Mouse (Mus musculus): ENCODE results near the gene Rap2a. TPM values are rescaled to one million over a fixed set of nuclear protein-coding genes. Genes with fewer than 3 reads are reported as not detected.
A peak's percentile ranks its signal among the peaks of the same experiment; 100 is the strongest.

Rap2a gene
- polyA plus RNA-seq (2017; shearing (Covaris generic)), result 1 to 10 TPM in 1 of 2 experiments, under 1 TPM in 1; 0.89 to 1.2 TPM

DNA sequence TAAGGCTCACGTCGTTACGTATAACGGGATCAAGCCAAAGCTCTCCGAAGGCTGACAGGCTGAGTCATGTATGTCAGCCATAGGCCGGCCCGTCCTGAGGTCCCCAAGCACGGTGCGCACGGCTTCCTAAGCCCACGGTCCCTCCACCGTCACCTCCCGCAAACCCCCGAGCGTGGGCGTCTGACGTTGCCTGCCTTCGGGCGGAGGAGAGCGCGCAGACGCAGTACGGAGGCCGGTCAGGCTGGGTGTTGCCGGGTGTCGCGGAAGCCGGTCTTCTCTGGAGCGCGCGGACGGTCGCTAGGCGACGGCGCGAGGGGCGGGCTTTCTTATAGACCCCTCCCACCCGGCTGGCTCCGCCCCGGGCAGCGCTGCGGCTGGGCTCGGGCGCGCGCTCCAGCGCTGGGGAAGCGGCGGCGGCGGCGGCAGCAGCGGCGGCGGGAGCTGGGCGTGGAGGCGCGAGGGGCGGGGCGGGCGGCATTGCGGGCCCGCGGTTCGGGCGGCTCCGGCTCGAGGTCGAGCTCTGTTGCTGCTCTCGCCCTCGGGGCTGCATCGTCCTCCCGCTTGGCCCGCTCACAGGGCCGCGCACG is at the start of gene Rap2a:
Gene Rap2a, plus strand, starts transcription at position 463 of the 587 bp plus-strand sequence.
- ATAC-seq, result peak; percentile 74

GRCm38 (mm10) chr14:120428497-120428896 is 49.7 kb upstream of the Rap2a start:
- ATAC-seq, result no peak

- peak; percentile 67 for ATAC-seq
Measured at GRCm38 (mm10) chr14:120432773-120433172, 45.5 kb upstream of the Rap2a start.

DNA sequence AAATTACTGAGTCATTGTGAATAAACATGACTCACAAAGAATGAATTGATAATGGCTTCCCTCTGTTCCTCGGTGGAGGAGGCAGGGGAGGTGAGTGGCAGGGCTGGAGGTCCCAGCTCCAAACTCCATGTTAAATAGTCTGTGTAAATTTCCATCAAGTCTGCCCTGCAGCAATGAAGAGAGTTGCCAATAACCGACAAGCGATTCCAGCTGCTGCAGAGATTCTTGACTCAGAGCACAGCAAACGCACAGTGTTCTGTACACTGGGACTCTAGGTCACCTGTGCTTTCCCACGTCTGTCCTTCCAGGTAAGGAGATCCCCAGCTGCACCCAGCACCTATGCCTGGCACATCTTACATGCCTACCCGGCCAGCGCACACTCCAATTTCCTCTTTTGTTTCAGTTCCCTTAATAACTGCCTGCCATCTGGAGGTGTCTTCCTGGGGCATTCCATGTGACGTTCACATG is 44.3 kb upstream of the Rap2a start:
- no peak for ATAC-seq

GRCm38 (mm10) chr14:120434831-120435230 is 43.4 kb upstream of the Rap2a start:
- ATAC-seq, result no peak

DNA sequence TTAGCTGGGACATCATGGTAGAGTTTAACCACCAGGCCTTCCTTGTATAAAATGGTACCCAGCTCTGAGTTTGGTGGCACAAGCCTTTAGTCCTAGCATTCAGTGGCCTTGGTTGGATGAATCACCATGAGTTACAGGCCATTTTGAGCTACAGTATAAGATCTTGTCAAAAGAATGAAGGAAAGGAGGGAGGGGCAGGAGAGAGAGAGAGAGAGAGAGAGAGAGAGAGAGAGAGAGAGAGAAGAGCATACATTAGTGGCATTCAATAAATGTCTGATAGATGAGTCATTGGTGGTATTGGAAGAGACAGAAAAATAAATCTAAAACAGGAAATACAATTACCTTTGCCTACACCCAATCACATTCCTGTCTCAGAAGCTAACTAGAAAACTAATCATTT is 37.5 kb upstream of the Rap2a start:
- ATAC-seq, result no peak

DNA sequence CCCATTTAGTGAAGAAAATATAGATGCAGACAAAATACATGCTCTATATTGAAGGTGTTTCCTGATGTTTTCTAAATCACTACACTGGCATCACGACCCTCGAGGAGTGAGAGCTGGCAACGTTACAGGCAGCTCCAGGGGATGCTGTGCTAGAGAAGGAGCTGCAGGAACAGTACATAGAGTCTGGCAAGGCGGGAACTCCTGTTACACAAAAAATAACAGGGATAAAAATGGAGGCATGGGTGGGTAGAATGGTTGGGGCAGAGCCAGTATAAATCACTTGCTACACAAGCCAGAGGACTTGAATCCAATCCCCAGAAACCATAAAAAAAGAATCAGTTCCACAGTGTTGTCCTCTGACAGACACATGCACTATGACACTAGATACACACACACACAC is 37.0 kb upstream of the Rap2a start:
- no peak for ATAC-seq

DNA sequence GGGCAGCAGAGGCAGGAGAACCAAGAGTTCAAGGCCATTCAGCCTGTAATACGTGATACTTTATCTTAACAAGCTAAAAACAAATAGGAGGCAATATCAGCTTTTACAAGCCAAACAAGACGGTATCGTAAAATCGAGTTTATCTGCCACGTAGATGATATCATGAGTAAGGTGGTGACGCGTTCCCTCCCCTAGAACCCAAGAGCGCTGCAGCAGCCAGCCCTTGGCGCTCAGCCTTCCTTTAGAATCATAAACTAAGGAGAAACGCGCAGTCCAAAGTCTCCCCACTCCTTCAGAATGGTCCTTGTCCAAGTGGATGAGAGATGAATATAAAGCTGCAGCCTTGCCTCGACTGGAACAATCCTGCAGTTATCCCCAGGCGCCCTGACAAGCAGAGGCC is 36.4 kb upstream of the Rap2a start:
- no peak for ATAC-seq

DNA sequence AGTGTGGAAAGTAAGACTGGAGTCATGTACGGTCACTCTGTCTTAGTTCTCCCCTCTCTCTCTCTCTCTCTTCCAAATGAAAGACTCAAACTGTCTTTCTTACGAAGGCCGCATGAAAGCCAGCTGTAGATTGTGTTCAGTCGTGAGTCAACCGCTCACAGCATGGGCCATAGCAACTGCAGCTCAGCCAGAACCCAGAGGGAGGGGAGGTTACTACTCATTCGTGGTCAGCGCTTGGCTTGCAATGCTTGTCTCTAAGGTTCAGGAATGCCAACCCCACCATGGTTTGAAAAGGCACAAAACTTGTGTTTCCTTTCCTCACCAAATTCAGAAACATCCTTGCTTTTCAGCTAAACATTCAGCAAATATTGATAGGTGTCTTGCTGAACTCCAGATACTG is 24.0 kb upstream of the Rap2a start:
- ATAC-seq, result no peak

DNA sequence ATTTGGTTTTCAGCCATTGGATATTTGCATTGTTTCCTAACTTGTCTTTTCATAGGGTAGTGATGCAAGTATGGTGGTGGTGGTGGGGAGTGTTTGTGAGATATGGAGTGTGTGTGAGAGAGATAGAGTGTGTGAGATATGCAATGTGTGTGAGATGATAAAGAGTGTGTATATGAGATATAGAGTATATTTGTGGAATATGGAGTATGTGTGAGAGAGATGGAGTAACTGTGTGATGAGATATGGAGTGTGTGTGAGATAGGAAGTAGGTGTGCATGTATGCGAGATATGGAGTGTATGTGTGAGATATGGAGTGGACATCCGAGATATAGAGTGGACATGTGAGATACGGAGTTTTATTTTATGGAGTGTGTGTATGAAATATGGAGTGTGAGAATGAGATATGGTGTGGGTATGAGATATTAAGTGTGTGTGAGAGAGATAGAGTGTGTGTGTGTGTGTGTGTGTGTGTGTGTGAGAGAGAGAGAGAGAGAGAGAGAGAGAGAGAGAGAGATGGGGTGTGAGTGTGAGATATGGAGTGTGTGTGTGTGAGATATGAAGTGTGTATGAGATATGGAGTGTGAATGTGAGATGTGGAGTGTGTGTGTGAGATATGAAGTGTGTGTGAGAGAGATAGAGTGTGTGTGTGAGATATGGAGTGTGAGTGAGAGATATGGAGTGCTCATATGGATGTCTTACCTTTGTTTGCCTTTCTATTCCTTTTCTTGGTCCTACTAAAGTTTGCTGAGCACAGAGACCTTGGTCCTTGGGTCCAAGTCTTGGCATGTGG is 14.1 kb upstream of the Rap2a start:
- no peak for ATAC-seq

DNA sequence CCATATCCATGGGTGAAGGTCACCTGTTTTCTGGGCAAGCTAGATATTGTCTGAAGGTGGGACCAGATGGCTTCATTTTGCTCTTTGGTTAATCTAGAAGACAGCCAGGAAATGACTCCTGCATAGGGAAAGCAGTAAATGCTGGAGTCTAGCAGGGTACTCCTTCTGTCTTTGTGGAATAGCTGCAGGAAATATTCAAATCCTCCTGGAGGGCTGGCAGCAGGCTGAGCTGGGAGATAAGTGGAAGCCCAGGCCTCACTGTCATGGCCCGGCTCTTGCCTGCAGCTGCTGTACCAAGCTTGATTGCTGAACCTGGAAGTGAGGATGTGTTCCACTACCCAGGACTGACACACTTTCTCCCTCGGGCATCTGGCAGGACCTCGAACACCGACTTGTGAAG is 11.4 kb upstream of the Rap2a start:
- ATAC-seq, result no peak

DNA sequence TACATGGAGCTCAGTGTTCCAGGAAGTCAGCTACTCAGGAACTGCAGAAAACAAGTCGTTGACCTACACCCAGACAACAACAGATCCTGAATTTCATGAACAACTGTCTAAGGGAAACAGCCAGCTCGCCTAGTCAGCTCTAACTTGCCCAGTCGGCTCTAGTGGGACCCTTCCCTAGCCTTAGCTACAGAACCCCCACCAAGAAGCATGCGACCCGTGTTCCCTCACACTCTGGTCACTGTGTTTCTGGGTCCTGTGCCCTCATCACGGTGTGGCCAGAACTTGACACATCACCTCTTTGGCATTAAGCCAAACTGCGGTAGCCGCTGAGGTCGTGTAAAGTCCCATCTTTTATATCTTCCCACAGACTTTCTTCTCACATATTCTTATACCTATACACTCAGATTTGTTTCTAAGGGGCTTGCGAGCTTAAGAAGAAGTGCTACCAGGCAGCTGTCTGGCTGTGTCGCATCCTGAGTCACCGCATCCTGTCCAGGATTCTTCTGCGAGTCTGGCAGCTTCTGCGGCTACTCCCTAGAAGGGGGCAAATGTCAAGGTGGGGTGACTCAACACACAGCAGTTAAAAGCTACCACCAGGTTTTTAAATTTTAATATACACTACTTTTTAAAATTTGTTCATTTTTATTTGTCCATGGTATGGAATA is 9.0 kb upstream of the Rap2a start:
- ATAC-seq, result no peak

GRCm38 (mm10) chr14:120476186-120476697 is 2.0 kb upstream of the Rap2a start:
- ATAC-seq, result no peak

DNA sequence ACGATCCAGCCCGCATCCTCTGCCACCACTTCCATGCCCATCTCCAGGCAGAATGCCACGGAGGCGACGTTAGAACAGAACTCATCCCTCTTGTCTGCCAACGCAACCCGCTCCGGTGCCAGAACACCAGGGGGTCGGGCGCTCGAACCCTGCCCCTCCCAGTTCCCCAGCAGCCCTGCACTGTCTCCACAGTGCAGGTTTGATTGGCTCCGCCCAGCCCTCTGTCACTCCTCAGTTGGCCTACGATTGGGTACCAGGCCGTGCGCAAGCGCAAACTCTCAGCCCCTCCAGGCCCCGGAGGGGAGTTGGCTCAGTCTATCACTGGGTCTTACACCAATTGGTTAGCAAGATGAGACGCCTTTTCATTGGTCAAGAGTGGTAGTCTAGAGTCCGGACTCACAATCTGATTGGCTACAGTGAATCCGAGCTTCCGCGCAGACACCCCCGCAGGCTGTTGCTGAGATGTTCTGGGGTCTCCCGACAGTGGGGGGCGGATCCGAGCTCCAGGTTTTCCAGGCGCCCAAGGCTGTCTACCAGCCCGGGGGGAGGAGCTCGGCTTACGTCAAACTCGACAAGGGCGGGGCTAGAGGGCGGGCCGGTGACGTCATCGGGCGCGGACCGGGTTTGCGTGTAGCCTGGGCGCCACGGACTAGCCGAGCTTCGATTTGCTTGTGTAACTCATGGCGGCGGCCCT is 809 bp upstream of the Rap2a start:
- ATAC-seq, result peak; percentile 76

DNA sequence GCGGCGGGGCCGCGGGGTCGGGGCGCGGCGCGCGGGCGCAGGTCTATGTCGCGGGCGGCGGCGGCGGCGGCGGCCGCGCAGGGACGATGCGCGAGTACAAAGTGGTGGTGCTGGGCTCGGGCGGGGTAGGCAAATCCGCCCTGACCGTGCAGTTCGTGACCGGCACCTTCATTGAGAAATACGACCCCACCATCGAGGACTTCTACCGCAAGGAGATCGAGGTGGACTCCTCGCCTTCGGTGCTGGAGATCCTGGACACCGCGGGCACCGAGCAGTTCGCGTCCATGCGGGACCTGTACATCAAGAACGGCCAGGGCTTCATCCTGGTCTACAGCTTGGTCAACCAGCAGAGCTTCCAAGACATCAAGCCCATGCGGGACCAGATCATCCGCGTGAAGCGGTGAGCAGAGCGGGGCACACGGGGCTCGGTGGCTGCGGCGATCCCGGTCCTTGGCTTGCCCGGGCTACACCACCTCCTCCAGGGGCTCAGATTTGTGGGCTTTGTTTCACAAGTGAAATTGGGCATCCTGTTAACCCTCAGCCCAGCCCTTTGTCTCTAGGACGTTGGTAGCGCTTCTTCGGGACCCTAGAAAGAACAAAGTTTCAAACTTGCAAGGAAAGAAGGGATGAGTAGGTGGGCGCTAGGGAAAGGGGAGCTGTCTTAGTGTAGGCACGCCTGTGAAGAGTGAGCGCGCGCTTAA is 547 bp downstream of the Rap2a start:
- peak; percentile 1 for ATAC-seq

DNA sequence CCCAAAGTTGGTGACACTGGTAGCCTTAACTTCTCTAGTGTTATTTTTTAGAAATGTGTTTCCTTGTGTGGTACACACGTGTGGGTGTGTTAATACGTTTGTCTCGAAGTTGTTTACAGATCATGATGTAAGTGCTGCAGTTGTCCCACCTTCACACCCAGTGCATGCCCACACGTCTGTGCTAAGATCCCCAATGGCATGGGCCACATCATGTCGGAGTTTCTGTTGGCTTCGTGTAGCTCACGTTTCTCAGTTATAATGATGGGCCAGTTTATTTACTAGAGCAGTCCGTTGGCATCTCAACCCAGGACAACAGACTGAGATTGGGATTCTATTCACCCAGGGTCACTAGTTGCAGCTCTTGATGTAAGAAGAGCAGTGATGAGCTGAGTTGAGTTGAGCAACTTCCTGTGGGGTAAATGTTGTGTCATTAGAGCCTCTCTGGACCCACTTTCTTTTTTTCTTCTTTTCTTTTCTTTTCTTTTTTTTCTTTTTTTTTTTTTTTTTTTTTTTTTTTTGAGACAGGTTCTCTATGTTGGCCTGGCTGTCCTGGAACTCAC is 2.2 kb downstream of the Rap2a start:
- ATAC-seq, result no peak

GRCm38 (mm10) chr14:120480927-120481326 is 2.7 kb downstream of the Rap2a start:
- no peak for ATAC-seq

DNA sequence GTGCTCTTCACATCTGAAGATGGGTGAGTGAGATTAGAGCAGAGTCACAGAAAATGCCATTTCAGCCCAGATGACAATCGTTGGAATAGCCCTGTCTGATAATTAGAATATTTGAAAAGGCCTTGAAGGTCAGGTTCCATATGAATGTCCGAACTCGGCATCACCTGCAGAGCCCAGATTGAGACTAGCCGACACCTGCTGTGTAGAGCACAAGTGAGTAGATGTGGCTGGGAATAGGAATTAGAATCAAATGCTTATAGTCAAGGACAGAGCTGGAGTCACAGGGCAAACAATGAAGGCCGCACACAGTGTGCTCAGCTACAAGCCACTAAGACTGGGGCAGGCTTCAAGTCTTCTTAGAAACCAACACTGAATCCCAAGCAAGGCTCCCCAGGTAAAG is 6.3 kb downstream of the Rap2a start:
- no peak for ATAC-seq

- ATAC-seq, result no peak
Measured at GRCm38 (mm10) chr14:120496284-120496683, 18.0 kb downstream of the Rap2a start.

DNA sequence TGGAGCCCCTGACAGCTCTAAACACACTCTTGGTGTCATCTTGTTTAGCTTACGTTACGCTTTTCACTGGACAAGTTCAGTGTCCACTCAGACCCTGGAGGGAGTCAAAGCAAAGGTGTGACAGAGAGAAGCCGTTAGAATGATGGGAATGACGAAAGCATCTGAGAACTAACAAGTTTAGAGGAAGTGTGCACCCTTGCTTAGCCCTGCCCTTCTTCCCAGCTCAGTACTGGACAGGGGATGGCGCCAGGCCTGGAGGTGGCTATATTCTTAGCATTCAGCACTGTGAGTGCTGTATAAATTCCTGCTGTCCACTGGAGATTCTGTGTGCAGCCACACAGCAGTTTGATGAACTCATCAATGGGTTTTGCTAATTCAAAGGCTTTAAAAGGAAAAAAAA is 18.6 kb downstream of the Rap2a start:
- ATAC-seq, result no peak

- ATAC-seq, result no peak
Measured at GRCm38 (mm10) chr14:120499096-120499495, 20.9 kb downstream of the Rap2a start.

DNA sequence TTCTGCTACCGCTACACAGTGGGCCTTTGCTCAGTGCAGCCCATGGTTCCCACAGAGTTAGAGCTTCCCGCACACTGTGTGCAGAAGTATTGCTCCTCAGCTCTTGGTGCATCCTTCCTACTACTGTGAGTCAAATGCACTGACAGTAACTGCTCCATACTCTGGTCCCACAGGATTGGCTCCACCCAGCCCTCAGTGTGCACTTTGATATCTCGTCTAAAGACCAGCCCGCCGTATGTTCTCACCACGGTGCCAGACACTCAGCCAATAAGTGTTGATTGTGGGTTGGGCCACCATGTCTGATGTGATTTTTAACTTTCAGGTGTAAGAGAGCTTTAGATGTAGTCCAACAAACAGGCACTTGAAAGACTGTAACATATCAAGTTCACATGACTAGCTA is 21.4 kb downstream of the Rap2a start:
- ATAC-seq, result no peak
